Mouse (Mus musculus) olfactory bulb, adult 2 months (tissue): ENCODE measurements around the gene Arpc4.

Experiments used
- CTCF ChIP-seq: fragments of 200-500 bp; IDR thresholded peaks from 2 replicates; pipeline ENCODE4 v1.5.1; 2012; ENCODE audit warnings: low read depth, mild to moderate bottlenecking, low read length, moderate library complexity; ENCODE audit not compliant: insufficient read depth
- POLR2A ChIP-seq: fragments of 200-500 bp; IDR thresholded peaks from 2 replicates; pipeline ENCODE4 v1.6.1; 2012; ENCODE audit warnings: mild to moderate bottlenecking, low read depth, low read length, moderate library complexity; ENCODE audit not compliant: insufficient read depth

GRCm38 (mm10) chr6:113386025-113386424 is 8.1 kb downstream of the Arpc4 start:
- TF ChIP-seq CTCF (no peak), POLR2A (no peak)
